Mouse (Mus musculus) hindbrain, embryonic 10.5 days (tissue): ENCODE measurements around the gene Fbn1. TPM values are rescaled to one million over a fixed set of nuclear protein-coding genes. Genes with fewer than 3 reads are reported as not detected.
A peak's percentile ranks its signal among the peaks of the same experiment; 100 is the strongest.

Experiments used
- DNase-seq: peaks from one replicate; pipeline ENCODE4 v3.0.0-alpha.2; 2017; ENCODE audit warnings: low spot score
- H3K27ac ChIP-seq: fragments of 300-500 bp; sonication (generic); 2 replicates; pipeline ENCODE4 v1.5.1; 2016; ENCODE audit warnings: mild to moderate bottlenecking, moderate library complexity
- H3K27me3 ChIP-seq: fragments of 300-500 bp; sonication (generic); 2 replicates; pipeline ENCODE4 v1.6.1; 2016; ENCODE audit warnings: mild to moderate bottlenecking; ENCODE audit not compliant: poor library complexity, insufficient read depth, severe bottlenecking
- H3K36me3 ChIP-seq: fragments of 300-500 bp; sonication (generic); 2 replicates; pipeline ENCODE4 v1.6.1; 2016; ENCODE audit warnings: mild to moderate bottlenecking, moderate library complexity
- H3K4me1 ChIP-seq: fragments of 300-500 bp; sonication (generic); replicated peaks from 2 replicates; pipeline ENCODE4 v1.6.1; 2016; ENCODE audit warnings: mild to moderate bottlenecking
- H3K4me3 ChIP-seq: fragments of 300-500 bp; sonication (generic); 2 replicates; pipeline ENCODE4 v1.5.1; 2016; ENCODE audit warnings: mild to moderate bottlenecking, moderate library complexity
- H3K9me3 ChIP-seq: fragments of 300-500 bp; sonication (generic); 2 replicates; pipeline ENCODE4 v1.6.1; 2016; ENCODE audit warnings: mild to moderate bottlenecking, moderate library complexity
- WGBS: fragments of 180-500 bp; shearing (Covaris S2); methylation state at CpG from one replicate; pipeline ENCODE4 v1.1.7; 2016; 5-methylcytosine and 5-hydroxymethylcytosine counted together
- polyA plus RNA-seq: library from polyadenylated mRNA; unstranded; fragments of >200 nt; fragmentation: Nextera tagmentation; extraction: Ambion mirVana; gene quantifications from 2 replicates; pipeline ENCODE4 v1.2.1, GENCODE M21; 2016

The Fbn1 gene
- polyA plus RNA-seq: 6.1 and 7.0 TPM in 2 replicates

DNA sequence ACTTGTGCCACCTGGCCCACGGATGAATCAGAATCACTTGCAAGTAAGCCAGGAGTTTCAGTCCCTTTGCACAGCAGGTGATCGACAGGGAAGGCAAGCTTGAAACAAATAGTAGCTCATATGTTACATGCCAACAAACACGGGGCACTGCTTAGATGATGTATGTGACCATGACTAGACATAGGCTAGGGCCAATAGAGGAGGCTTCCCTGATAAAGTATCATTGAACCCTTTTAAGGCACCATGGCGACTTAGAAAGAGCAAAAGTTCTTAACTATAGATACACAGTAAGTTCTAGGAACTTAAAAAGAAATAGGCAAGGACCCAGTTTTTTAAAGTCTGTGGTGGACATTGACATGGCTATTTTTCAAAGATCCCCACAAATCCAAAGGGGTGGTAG lies at the start of gene Fbn1:
TSS of gene Fbn1 (minus strand) at position 101 of the 400 bp plus-strand sequence.
- peak within 1 kb of the TSS; percentile 88 for H3K27ac ChIP-seq
- 81% methylated on average over 4 of the region's 4 CpGs for WGBS

DNA sequence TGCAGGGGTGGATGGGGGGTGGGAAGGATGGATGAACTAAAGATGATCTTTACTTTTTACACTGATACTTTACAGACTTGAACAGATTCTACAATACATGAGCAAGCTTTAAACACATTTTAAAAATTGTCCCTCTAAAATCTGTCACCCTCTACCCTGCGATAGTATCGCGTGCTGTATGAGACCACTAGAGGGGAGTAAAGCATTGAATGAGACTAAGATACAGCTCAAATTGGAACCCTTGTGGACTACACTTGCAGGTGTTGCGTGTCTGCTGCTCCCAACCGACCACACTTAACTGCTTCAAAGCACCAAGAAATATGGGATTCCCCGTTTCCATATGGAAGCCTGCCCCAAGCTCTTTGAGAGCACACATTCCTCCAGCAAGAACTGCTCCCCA lies 48.0 kb upstream of the Fbn1 start:
- no peak for DNase-seq
- 75% methylated on average over 6 of the region's 6 CpGs for WGBS
- H3K36me3 ChIP-seq: no peaks in the 10 kb centered on the region
- no peaks in the 10 kb centered on the region for H3K9me3 ChIP-seq
- H3K4me3 ChIP-seq: no peak overlapping the region
- no peak overlapping the region for H3K27ac ChIP-seq
- no peaks in the 10 kb centered on the region for H3K27me3 ChIP-seq
- peaks cover 23% of the 10 kb centered on the region for H3K4me1 ChIP-seq

More for the DNA sequence above, at the start of gene Fbn1:
- DNase-seq: no peak
- H3K27me3 ChIP-seq: peaks cover 27% of the 10 kb centered on the region
- H3K9me3 ChIP-seq: no peaks in the 10 kb centered on the region
- H3K4me3 ChIP-seq: peak within 1 kb of the TSS; percentile 72
- H3K36me3 ChIP-seq: no peaks in the 10 kb centered on the region
- H3K4me1 ChIP-seq: peaks cover 32% of the 10 kb centered on the region

DNA sequence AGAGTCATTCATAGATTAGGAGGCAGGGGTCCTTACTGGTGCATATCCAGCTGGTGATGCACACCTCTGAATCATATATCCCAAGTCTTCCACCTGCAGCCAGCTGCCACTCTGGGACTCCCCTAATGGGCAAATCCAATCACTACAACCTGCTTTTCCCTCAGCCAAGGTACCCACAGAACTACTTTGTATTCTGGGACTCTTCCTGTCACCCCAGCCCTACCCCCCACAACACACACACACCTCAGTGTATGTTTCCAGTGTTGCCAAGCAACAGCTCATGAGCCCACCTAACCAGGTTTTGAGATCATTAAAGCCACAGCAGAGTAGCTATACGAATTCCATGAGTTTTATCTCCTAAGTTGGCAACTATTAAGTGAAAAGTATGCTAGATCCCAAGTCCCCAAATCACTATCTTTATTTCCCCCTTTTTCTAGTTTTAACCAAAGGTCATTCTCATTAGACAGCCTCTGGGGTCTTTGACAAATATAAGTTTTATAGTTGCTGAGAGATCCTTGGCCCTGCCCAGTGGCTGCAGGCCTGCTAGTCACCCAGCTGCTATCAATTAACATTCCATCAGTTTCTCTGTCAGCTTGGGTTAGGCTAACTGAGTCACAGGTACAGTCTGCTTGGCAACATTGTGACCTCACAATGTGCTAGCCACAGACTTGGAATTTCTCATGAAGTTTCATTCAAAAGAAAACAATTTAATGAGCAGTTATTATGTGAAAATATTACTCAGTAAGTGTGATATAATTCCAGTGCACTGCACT lies 41.2 kb upstream of the Fbn1 start:
- Histone ChIP-seq H3K4me3 (no peak overlapping the region), H3K9me3 (no peaks in the 10 kb centered on the region), H3K36me3 (no peaks in the 10 kb centered on the region), H3K27me3 (no peaks in the 10 kb centered on the region), H3K4me1 (no peaks in the 10 kb centered on the region), H3K27ac (no peak overlapping the region)
- 66% methylated on average over 1 of the region's 1 CpGs for WGBS
- DNase-seq: no peak

DNA sequence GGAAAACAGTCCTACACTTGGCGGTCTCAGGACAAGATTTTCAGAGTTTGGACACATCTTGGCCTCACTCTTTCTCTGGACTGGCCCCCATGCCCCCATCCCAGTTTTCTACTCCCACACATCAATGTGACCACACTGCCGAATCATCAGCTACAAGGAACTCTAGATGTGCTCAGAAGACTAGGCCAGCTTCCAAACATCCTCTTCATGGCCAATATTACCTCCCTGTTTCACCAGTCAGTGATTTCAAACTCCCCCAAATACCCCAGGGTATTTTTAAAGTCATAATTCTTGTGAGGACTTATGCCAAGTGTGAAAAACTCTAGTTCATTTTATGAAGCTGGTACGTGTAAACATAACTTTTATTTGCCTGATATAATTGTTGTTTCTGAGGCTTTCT lies 37.2 kb upstream of the Fbn1 start:
- no peaks in the 10 kb centered on the region for H3K36me3 ChIP-seq
- H3K4me1 ChIP-seq: no peaks in the 10 kb centered on the region
- no peak overlapping the region for H3K4me3 ChIP-seq
- 90% methylated on average over 3 of the region's 3 CpGs for WGBS
- no peak overlapping the region for H3K27ac ChIP-seq
- no peak for DNase-seq
- no peaks in the 10 kb centered on the region for H3K9me3 ChIP-seq
- no peaks in the 10 kb centered on the region for H3K27me3 ChIP-seq

DNA sequence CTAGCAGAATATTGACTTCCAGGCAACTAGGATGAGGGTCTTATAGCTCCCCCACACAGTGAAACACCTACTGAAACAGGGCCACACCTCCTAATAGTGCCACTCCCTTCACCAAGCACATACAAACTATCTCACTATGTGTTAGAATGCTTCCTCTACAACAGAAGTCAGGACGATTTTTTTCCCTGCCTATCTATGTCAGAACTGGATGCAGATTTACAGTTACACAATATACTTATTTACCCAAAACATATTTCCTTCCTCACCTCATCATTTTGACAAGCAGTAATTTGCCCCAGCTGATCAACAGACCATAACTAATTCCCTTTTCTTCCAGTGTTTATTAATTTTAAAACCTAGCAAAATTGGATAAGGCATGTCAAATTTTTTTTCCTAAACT lies 35.9 kb upstream of the Fbn1 start:
- no peaks in the 10 kb centered on the region for H3K36me3 ChIP-seq
- no peaks in the 10 kb centered on the region for H3K4me1 ChIP-seq
- H3K27me3 ChIP-seq: no peaks in the 10 kb centered on the region
- no peak overlapping the region for H3K27ac ChIP-seq
- no peaks in the 10 kb centered on the region for H3K9me3 ChIP-seq
- no peak overlapping the region for H3K4me3 ChIP-seq
- no peak for DNase-seq
- 78% methylated on average over 1 of the region's 1 CpGs for WGBS

DNA sequence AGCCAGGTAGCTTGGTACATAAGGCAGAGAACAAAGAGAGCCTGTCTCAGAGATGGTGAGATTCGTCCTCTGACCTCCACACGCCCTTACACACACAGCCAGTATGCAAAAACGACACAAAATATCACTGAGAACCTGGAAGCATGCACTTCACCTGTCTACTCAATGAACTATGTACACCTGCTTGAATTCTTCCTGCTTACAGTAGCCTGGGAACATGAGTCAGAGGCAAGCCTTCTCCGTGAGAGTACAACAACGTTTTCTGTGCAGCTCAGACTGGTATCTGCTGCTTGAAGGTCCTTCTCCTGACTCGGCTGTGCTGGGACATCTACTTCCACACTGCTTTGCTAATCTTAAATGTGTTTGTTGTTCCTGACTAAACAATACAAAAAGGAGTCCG lies 33.7 kb upstream of the Fbn1 start:
- 79% methylated on average over 7 of the region's 7 CpGs for WGBS
- no peak overlapping the region for H3K4me3 ChIP-seq
- DNase-seq: no peak

DNA sequence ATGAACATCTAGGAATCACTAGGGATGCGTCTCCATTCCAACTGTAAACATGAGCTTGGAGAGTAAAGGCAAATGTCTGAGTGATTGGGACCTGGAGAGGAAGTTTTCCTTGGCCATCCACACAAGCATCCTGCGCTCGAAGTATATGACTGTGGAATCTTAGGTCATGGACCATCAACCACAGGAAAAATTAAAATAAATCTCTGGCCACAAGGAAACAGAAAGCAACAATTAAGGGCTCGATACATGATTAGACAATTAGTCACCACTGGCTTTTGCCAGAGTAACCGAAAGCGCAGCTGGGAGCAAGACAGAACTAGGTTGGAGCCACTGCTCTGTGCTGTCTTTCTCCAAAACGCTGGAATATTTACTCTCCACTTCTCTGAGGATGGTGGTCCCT lies 32.8 kb upstream of the Fbn1 start:
- Histone ChIP-seq H3K27ac (no peak overlapping the region), H3K27me3 (no peaks in the 10 kb centered on the region), H3K36me3 (no peaks in the 10 kb centered on the region), H3K9me3 (no peaks in the 10 kb centered on the region), H3K4me3 (no peak overlapping the region), H3K4me1 (no peaks in the 10 kb centered on the region)
- DNase-seq: no peak
- 88% methylated on average over 7 of the region's 7 CpGs for WGBS

More for the DNA sequence above, 33.7 kb upstream of the Fbn1 start:
- no peaks in the 10 kb centered on the region for H3K36me3 ChIP-seq
- H3K27me3 ChIP-seq: no peaks in the 10 kb centered on the region
- no peaks in the 10 kb centered on the region for H3K4me1 ChIP-seq
- H3K27ac ChIP-seq: no peak overlapping the region
- H3K9me3 ChIP-seq: no peaks in the 10 kb centered on the region

DNA sequence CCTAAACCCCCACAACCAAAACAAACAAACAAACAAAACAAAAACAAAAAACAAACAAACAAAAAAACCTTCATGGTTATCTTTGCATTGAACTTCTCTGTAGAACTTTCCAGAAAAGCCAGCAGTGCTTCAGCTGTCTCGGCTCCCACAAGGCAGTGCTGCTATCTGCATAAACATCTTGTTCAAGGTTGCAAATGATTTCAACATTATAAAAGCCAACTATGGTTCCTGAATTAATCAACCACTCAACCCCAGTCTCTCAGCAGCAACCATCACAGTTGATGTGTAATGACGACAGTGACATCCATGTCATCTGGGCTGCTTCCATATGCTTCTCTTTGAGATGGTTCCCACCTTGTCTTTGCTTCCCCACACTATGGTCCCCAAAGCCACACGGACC lies 31.8 kb upstream of the Fbn1 start:
- DNase-seq: no peak

DNA sequence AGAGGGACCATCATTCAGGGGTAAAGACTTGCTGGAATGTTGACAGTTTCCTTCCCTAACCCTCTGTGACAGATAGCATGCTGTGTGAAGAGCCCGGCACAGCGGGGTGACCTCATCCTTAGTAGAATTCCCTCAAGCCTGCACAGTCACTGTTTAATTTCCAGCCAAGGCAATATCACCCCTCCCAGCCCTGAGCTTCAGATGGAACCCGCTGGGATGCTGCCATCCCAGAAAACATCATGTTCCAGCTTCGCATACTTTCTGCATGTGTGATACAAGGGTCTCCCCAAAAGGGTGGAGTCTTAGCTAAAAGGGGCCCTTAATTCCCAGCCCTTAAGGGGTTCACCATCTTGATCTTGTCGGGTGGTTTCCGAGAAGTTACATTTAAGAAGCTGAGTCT lies 22.9 kb upstream of the Fbn1 start:
- H3K27me3 ChIP-seq: no peaks in the 10 kb centered on the region
- no peaks in the 10 kb centered on the region for H3K9me3 ChIP-seq
- no peak for DNase-seq
- H3K36me3 ChIP-seq: no peaks in the 10 kb centered on the region
- no peak overlapping the region for H3K27ac ChIP-seq
- no peak overlapping the region for H3K4me3 ChIP-seq
- WGBS: 75% methylated on average over 6 of the region's 6 CpGs
- H3K4me1 ChIP-seq: no peaks in the 10 kb centered on the region

More for the DNA sequence above, 31.8 kb upstream of the Fbn1 start:
- WGBS: 90% methylated on average over 3 of the region's 3 CpGs
- Histone ChIP-seq H3K4me3 (no peak overlapping the region), H3K4me1 (no peaks in the 10 kb centered on the region), H3K36me3 (no peaks in the 10 kb centered on the region), H3K27ac (no peak overlapping the region), H3K9me3 (no peaks in the 10 kb centered on the region), H3K27me3 (no peaks in the 10 kb centered on the region)

DNA sequence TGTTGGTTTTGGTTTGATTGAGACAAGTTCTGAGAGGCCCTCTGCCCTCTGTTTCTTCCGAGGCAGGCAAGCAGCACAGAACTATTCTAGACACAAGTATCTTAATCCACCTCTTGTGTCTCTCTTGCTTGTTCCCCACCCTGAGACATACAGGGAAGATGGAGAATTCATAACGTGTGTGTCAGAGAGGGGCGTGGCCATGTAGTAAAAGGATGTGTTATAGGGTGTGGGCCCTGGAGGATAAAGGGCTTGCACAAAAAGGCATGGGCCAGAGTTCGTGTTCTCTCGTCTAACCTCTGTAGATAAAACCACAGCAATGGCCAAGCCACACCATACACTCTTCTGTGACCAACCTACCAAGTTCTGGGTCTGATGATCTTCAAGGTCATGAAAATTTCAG lies 18.8 kb upstream of the Fbn1 start:
- H3K4me1 ChIP-seq: no peaks in the 10 kb centered on the region
- DNase-seq: no peak
- H3K36me3 ChIP-seq: no peaks in the 10 kb centered on the region
- H3K27me3 ChIP-seq: no peaks in the 10 kb centered on the region
- WGBS: 82% methylated on average over 5 of the region's 5 CpGs
- no peak overlapping the region for H3K4me3 ChIP-seq
- H3K27ac ChIP-seq: no peak overlapping the region
- no peaks in the 10 kb centered on the region for H3K9me3 ChIP-seq

DNA sequence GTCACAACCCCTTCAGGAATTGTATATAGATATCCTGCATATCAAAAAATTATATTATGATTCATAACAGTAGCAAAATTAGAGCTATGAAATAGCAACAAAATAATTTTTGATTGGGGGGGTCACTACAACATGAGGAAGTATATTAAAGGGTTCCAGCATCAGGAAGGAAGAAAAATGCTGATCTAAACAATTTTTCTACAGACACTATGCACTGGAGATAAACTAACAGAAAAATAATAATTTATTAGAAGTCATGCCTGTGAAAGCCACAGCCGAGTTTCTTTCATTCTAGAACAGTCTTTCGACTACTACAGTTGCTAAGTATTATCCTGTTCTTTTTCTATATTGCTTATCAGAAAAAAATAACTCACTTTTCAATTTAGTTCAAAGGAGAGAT lies 17.7 kb upstream of the Fbn1 start:
- WGBS: 92% methylated on average over 2 of the region's 2 CpGs
- H3K9me3 ChIP-seq: 0 out of 2 replicates have a peak, but pooled peaks cover 2% of the 10 kb centered on the region
- no peaks in the 10 kb centered on the region for H3K27me3 ChIP-seq
- no peaks in the 10 kb centered on the region for H3K36me3 ChIP-seq
- H3K4me1 ChIP-seq: no peaks in the 10 kb centered on the region
- H3K27ac ChIP-seq: no peak overlapping the region
- no peak for DNase-seq
- no peak overlapping the region for H3K4me3 ChIP-seq

DNA sequence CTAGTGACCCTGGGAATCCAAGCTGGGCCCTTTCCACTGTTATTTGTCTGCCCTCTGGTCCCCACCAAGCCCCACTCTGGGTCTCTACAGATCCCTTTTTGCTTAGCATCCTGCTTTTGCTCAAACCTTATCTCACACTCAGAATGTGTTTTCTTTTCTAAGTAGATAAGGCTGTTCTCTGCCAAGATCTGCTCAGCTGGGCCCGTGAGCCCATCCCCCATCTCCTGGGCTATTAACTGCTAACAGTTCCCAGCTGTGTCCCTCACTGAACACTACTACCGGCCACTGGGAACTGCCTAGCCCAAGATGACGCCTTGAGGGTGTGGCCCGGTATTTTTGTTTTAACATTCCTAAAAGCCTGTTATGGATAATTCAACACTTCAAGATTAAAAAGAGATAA lies 8.8 kb upstream of the Fbn1 start:
- WGBS: 34% methylated on average over 4 of the region's 4 CpGs
- Histone ChIP-seq H3K4me1 (peaks cover 8% of the 10 kb centered on the region; the same call in 1 of the 2 replicates), H3K9me3 (0 out of 2 replicates have a peak, but pooled peaks cover 2% of the 10 kb centered on the region), H3K27me3 (no peaks in the 10 kb centered on the region), H3K4me3 (no peak overlapping the region), H3K36me3 (no peaks in the 10 kb centered on the region), H3K27ac (peak overlapping the region; percentile 16; the same call in 1 of the 2 replicates)
- peak; percentile 53 for DNase-seq

DNA sequence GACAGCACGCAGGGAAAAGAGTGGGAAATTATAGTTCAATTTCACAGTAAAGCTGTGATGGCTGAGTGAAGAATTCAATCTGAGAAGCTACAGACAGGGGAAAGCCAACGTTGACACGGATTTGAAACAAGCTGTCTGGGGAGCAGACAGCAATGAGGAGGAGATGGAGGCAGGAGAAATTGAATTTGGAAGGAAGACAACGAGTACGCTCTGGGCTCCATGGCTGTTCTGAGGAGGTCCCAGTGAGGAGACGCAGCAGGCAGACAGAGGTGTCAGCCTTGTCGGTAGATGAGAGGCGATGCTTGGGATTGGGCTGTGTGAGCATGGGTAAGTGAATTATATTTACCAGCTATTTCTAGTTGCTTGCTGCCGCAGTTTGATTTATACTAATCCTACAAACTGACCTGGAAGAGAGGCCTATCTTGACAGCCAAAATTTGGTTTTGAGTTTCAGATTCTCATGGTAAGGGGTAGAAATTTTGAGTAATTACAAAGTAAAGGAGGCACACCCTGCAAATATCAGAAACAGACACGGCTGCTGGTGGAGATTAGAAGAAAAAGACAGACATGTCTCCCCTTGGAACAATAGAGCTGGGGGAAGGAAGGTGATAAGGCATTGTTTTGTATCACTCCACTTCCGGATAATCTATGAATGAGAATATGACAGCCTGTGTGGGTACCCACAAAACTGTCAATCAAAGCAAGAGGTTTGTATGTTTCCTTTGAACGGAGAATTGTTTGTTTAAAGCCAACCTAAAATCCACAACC lies 7.7 kb upstream of the Fbn1 start:
- DNase-seq: no peak
- Histone ChIP-seq H3K27me3 (no peaks in the 10 kb centered on the region), H3K27ac (no peak overlapping the region), H3K9me3 (no peaks in the 10 kb centered on the region), H3K36me3 (no peaks in the 10 kb centered on the region), H3K4me1 (peaks cover 8% of the 10 kb centered on the region; the same call in 1 of the 2 replicates), H3K4me3 (no peak overlapping the region)
- 82% methylated on average over 12 of the region's 12 CpGs for WGBS
